Mouse (Mus musculus) cerebellum, adult 2 months (tissue): ENCODE measurements at regions not wholly inside any gene's neighbourhood (a gene's known extent, or its start where the extent isn't known, plus 50 kb on each side); places are given as distances from the start of the nearest gene placed in this dataset.

ENCODE experiments used
- CTCF ChIP-seq: fragments of 200-500 bp; IDR thresholded peaks from 2 replicates; pipeline ENCODE4 v1.5.1; 2011; ENCODE audit warnings: low read depth, mild to moderate bottlenecking, control low read depth, low read length, moderate library complexity, borderline replicate concordance; ENCODE audit not compliant: insufficient read depth
- POLR2A ChIP-seq: fragments of 200-500 bp; IDR thresholded peaks from 2 replicates; pipeline ENCODE4 v1.6.1; 2011; ENCODE audit warnings: low read length, control low read depth, borderline replicate concordance; ENCODE audit not compliant: insufficient read depth

DNA sequence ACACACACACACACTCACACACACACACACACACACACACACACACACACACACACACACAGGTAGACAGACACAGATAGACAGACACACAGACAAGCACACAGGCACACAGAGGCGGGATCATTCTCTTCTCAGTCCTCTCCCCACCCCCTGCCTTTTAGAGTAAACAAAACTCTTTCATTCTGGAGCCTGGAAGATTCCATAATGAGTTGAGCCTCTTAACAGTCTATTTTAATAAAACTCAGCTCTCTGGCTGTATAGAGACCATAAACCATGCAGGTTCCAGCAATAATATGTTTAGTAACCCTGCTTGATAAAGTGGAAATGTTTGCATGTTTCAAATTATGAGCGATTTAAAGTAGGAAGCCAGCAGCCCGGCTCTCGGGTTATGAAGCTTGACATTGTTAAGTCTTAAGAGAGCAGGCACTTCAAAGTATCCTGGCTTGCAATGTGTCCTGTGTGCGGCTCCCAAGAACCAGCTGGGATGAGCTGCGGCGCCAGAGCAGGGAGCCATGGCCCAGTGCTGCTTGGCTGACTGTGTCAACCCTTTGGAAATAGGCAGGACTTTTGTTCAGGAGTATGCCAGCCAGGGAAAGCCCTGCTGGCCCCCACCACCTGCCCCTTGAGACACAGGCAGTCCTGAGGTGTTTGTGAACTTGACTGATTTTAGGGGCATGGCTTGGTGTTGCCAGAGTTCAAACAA lies 115.1 kb downstream of the Sall1 start:
- no peak for TF ChIP-seq POLR2A
- TF ChIP-seq CTCF = no peak
